Mouse (Mus musculus) bone marrow macrophage, adult 2 months (primary cell): Measurements from ENCODE around the gene Plscr3. TPM values are rescaled to one million over a fixed set of nuclear protein-coding genes. Genes with fewer than 3 reads are reported as not detected.

Experiments used
- H3K27ac ChIP-seq: 2 replicates; pipeline ENCODE4 v1.5.1; 2012; ENCODE audit warnings: low read depth, low read length; ENCODE audit not compliant: insufficient read depth
- H3K4me1 ChIP-seq: 2 replicates; pipeline ENCODE4 v1.6.1; 2012; ENCODE audit warnings: low read length; ENCODE audit not compliant: control insufficient read depth, insufficient read depth
- H3K4me3 ChIP-seq: 2 replicates; pipeline ENCODE4 v1.5.1; 2012; ENCODE audit warnings: mild to moderate bottlenecking, low read length, moderate library complexity; ENCODE audit not compliant: insufficient read depth
- CTCF ChIP-seq: IDR thresholded peaks from 2 replicates; pipeline ENCODE4 v1.5.1; 2012; ENCODE audit warnings: low read depth, mild to moderate bottlenecking, low read length, moderate library complexity
- POLR2A ChIP-seq: IDR thresholded peaks from 2 replicates; pipeline ENCODE4 v1.6.1; 2012; ENCODE audit warnings: mild to moderate bottlenecking, low read depth, low read length, borderline replicate concordance
- polyA plus RNA-seq: library from polyadenylated mRNA; stranded (reverse); fragments of >200 nt; gene quantifications from 2 replicates; pipeline ENCODE4 v1.2.4, GENCODE M21; 2012; ENCODE audit not compliant: missing spikeins, insufficient read depth, insufficient read length

Plscr3 gene
- polyA plus RNA-seq, 1 experiment: 68.1 TPM

DNA sequence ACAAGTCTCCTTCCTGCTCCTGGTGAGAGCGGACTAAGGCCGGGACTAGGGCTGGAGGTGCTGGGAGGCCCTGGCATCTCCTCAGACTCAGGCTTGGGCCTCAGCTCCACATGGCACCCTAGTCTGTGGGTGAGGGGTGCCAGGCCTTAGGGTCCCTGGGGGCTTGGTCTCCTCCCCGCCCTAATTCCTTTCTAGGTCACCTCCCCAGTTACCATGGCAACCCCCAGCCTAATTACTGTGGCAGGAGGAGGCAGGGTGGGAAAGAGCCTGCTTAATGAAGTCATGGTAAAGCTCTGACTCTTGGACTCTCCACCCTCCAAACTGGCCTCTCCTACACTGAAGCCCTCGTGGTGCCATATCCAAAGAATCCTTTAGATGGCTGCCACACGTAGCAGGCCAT lies 17.3 kb upstream of the Plscr3 start:
- Histone ChIP-seq H3K4me3 (no peak overlapping the region), H3K27ac (no peak overlapping the region), H3K4me1 (0 out of 2 replicates have a peak, but pooled peaks cover 2% of the 10 kb centered on the region)
- TF ChIP-seq POLR2A (no peak), CTCF (no peak)

DNA sequence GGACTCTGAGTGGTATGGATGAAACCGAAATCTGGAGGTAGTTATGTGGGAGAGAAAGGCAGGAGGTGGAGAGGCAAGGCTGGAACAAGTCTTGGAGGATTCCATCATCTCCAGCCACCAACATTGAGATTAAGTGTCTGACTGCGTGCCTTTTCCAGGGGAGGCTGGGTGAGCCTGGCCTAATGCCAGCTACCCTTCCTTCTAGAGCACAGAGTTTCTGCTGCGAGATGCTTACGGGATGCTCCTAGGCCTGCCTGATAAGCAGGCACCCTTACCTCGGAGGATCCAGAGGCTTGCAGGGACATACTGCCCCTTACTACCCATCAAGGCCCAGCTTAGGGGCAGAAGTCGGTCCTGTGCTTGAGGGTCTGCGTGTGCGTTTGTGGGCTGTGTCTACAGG lies 12.6 kb upstream of the Plscr3 start:
- Histone ChIP-seq H3K4me3 (no peak overlapping the region), H3K4me1 (0 out of 2 replicates have a peak, but pooled peaks cover 2% of the 10 kb centered on the region), H3K27ac (no peak overlapping the region)
- no peak for TF ChIP-seq POLR2A

DNA sequence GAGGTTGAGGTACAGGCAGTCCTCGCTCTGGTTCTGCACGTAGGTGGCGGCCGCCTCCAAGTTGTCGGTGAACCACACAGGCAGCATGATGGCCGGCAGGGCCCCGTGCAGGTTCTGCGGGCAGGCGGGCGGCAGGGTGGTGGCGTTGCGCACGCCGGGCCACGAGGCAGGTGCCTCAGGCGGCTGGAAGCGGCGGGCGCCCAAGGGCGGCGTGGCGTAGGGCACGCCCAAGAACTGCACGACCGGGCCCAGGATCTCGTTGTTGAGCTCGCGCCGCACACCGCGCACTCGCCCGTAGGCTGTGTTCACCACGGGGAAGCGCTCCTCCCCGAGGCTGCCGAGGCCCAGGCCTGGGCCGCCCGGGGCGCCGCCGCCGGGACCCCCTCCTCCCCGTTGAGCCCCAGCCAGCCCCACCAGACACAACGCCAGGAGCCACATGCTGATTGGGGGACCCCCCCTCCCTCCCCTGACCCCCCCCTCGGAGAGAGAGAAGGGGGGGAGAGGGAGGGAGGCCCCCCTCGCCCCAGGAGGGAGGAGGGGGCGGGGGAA lies 12.1 kb upstream of the Plscr3 start:
- Histone ChIP-seq H3K4me1 (0 out of 2 replicates have a peak, but pooled peaks cover 2% of the 10 kb centered on the region), H3K27ac (no peak overlapping the region), H3K4me3 (no peak overlapping the region)
- TF ChIP-seq POLR2A (no peak), CTCF (no peak)

DNA sequence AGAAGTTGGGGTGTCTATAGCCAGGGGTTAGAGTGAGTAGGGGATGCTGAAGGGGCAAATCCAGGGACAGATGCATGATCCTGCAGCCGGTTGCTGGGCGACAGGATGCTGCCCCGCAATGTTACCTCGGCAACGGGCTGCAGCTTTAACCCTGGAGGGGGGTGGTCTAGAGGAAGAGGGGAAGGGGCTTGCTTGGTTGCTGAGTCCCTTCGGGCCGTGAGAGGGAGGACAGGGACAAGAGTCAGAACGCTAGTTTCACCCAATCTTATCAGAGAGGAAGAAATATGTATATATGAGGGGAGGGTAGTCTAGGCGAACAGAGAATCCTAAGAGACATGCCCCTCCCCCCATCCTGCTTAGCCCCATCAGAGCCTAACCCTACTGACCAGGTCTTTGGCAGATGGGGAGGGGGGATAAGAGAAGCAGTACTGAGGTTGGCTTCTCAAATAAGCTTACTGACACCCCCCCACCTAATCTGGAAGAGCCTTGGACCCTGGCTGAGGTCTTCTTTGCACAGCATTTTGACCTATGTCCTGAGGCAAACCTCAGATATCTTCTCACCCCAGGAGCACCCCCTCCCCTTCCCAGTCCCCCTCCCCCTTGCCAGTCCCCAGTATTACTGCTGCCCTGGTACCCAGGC lies 10.7 kb upstream of the Plscr3 start:
- H3K4me1 ChIP-seq: peaks cover 5% of the 10 kb centered on the region; the same call in 1 of the 2 replicates
- no peak overlapping the region for H3K27ac ChIP-seq
- TF ChIP-seq CTCF: no peak
- TF ChIP-seq POLR2A: no peak
- no peak overlapping the region for H3K4me3 ChIP-seq

DNA sequence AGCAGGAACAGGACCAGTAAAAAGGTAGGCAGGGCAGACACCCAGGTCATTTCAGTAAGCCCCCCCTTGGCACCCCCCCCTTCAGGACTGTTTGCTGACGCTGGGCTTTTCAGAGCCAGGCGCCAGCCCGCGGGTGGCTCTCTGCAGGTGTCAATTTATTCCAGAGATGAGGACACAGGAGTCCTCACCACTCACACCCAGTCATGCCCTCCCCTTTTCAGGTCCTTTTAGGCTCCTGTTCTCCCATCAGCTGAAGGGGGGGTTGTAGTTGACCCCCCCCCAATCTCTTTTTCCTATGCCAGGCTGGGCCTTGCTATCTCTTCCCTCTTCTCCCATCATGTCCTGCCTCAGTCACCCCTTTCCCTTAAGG lies 10.2 kb upstream of the Plscr3 start:
- TF ChIP-seq CTCF (no peak), POLR2A (no peak)
- Histone ChIP-seq H3K4me3 (no peak overlapping the region), H3K4me1 (peaks cover 5% of the 10 kb centered on the region; the same call in 1 of the 2 replicates), H3K27ac (no peak overlapping the region)

DNA sequence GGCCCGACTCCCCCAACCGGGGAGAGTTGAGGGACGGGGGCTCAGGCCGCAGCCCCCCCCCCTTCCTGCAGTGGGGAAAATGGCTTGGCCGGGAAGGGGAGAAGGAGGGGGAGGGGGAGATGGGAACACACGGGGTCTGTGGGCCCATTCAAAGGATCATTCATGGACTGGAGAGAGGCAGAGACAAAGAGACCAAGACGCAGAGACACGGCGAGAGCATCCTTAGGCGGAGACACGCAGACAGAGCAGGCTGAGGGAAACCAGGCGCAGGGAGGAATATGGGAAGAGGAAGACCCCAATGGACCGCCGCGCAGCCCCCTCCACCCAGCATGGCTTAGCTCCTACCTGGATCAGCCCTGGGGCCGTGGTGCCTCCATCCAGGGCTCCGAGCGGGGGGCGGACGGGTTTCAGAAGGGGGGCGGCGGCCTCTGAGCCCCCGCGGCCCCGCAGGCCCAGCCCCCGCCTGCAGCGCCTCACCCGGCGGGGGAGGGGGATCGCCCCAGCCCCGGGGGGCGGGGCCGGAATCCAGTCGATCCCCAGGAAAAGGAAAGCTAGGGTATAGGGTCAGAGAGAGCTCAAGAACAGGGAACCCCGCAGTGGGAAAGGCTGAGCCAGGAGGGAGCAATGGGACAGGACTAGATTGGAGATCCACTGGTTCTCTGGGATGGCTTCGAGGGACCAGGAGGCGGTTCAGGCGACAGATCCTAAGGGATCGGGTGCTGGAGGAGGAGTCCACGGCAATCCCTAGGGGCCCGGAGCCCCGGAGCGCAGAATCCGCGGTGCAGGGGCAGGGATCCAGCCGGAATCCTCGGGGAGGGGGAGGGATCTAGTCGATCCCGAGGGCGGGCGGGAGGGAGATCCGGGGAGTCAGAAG lies 9.2 kb upstream of the Plscr3 start:
- Histone ChIP-seq H3K27ac (no peak overlapping the region), H3K4me1 (peaks cover 5% of the 10 kb centered on the region; the same call in 1 of the 2 replicates), H3K4me3 (peak overlapping the region; percentile 60)
- TF ChIP-seq CTCF: no peak
- TF ChIP-seq POLR2A: no peak

DNA sequence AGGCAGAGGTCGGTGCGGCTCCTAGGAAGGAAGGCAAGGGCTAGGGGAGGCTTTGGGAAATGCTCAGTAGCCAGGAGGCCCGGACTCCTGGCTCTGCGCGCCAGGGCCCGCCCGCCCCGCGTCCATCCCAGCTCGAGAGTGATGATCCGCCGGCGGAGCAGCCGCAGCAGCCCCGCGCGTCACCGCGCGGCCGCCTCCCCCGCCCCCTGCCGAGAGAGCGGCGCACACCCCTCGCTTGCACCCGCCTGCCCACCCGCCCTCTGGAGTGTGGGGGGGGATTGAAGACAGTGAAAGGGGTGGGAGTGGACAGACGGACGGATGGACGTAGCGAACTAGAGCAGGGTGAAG lies 8.6 kb upstream of the Plscr3 start, which contains the start of gene Nlgn2:
Nlgn2 (minus strand) TSS at position 181 of the 348 bp plus-strand sequence.
- Histone ChIP-seq H3K27ac (peak within 1 kb of the TSS; percentile 62), H3K4me1 (peaks cover 6% of the 10 kb centered on the region), H3K4me3 (peak within 1 kb of the TSS; percentile 74)
- TF ChIP-seq CTCF (no peak), POLR2A (no peak)

DNA sequence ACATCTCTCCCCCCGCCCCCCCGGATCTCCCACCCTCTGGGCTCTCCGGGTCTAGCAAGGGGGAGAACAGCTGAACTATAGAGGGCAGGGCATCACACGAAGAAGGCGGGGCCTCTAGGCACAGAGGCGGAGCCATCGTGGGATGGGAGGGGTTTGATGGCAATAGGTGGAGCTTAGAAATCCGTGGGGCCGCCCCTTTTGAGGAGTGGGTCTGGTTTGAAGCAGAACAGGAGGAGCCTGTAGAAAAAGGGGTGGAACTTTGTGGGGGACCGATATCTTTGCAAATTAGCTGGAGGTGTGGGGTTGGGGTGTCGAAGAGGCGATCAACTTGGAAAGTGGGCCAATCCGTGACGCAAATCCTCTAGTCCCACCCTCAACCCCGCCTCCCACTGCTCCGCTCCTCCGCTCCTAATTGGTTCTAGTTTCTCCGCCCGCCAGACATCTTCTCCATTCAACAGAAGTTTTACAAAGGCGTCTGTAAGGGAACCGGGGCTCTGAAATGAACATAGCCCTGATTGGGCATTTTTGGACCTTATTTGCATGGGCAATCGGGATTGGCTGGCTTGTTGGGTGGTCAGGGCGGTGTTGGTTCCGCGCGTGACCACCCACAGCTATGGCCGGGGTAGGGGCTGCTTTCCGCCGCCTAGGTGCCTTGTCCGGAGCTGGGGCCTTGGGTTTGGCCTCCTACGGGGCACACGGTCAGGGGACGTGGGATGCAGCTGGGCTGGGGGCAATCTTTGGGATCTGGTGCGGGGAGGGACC lies 8.0 kb upstream of the Plscr3 start, which contains the start of gene Tmem256:
Tmem256 (plus strand) TSS at position 563 of the 762 bp plus-strand sequence.
- no peak for TF ChIP-seq CTCF
- TF ChIP-seq POLR2A: no peak
- Histone ChIP-seq H3K4me3 (peak within 1 kb of the TSS; percentile 74), H3K27ac (peak within 1 kb of the TSS; percentile 62), H3K4me1 (peaks cover 10% of the 10 kb centered on the region)

DNA sequence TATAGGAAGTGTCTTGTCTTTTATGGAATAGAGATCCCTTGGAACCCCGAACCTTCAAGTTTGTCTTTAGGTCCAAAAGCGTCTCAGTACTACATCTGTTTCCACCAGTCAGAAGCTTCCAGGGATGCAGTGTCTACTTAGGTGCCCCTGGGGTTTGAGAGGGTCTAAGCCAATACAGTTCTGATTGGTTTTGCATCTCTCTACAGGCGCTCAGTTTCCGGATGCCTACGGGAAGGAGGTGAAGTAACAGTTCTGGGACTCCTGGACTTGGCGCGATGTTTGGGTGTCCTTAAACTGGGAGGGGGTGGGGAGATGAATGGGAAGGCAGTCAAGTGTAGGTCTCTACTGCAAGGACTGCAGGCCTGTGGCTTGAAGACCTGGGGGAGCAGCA lies 7.5 kb upstream of the Plscr3 start:
- Histone ChIP-seq H3K27ac (peak overlapping the region; percentile 62), H3K4me1 (peaks cover 14% of the 10 kb centered on the region), H3K4me3 (peak overlapping the region; percentile 74)
- no peak for TF ChIP-seq CTCF
- no peak for TF ChIP-seq POLR2A
